Mouse (Mus musculus) ovary, postnatal 10 days (tissue): ENCODE data around the gene Pam.

Experiments used
- DNase-seq: peaks from one replicate; pipeline ENCODE4 v3.0.0; 2022; ENCODE audit warnings: low spot score

Pam gene

GRCm38 (mm10) chr1:98079640-98080039 lies 15.8 kb downstream of the Pam start:
- no peak for DNase-seq

GRCm38 (mm10) chr1:98078735-98079134 lies 16.7 kb downstream of the Pam start:
- no peak for DNase-seq

DNA sequence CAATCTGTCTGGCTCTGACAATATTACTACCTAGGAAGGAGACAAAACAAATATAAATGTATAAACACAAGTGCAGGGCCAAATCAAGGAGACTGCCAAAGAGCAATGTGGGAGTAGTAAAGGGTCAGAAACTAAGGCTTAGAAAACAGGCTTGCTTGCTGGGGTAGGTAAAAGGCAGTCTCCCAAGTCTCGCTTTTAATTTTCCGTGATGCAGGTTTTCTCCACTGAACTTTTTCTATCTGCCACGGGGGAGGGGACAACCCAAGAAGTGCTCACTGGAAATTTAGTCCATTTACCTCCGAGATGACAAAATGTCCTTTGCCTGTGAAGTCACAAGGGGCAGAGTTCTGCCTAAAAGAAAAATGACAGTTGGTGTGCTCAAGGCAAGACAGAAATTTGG lies 21.6 kb downstream of the Pam start:
- DNase-seq, result no peak

- no peak for DNase-seq
These were observed 22.3 kb downstream of the Pam start for GRCm38 (mm10) chr1:98073127-98073526.

GRCm38 (mm10) chr1:98072045-98072444 lies 23.4 kb downstream of the Pam start:
- DNase-seq, result no peak

DNA sequence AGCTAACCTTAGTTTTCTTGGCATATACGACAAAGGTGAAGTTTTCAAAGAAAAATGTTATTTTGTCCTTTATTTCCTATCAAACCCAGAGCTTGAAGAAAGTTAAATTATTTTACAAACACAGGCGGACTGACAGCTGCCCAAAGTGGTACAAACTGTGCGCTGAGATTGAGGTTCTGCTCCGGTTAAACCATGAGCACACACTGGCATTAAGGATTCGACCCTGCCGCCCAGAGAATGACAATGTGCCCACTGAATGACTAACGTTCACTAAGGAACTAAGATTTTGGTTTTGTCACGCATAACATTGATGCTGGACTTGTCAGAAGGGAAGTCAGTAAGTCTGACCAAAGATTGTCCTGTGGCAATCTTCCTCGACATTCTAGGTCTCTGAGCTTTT lies 24.0 kb downstream of the Pam start:
- DNase-seq, result no peak

GRCm38 (mm10) chr1:98070743-98071325 lies 24.6 kb downstream of the Pam start:
- DNase-seq, result no peak

DNA sequence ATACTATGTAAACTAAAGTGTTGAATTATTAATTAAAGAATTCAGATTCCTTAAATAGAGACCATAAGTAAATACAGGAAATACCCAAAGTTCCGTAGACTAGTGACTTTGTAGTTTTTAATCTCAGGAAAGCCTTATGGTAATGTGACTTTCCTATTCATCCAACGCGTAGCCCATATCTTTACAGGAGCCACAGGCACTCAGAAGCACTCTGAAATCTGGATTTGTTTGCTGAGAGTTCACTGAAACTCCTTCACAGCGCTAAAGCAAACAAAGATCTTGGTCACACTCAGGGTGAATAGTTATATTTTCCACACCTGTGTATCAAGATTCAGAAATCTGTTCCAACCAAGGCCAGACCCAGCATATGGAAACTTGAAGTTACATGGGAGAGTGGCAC lies 27.3 kb downstream of the Pam start:
- DNase-seq, result no peak

- DNase-seq, result no peak
These were observed 33.4 kb downstream of the Pam start for GRCm38 (mm10) chr1:98062074-98062473.

DNA sequence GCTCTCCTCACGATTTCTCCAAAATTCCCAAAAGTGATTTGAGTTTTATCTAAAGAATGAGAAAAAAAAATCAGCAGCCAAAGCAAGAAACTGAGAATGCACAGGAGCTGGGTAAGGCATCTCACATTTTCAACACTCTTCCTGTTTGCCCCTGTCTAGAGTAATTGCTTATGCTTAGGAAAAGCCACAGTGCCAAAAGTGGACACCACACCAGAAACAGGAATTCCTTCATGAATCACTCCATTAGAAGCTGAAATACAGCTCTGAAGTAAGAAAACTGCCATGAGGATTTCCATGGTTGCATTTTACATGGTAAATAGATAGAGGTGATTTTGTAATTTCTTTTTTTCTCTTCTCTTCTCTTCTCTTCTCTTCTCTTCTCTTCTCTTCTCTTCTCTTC lies 36.0 kb downstream of the Pam start:
- DNase-seq, result no peak

- DNase-seq, result no peak
These were observed 38.2 kb downstream of the Pam start for GRCm38 (mm10) chr1:98056996-98057945.

DNA sequence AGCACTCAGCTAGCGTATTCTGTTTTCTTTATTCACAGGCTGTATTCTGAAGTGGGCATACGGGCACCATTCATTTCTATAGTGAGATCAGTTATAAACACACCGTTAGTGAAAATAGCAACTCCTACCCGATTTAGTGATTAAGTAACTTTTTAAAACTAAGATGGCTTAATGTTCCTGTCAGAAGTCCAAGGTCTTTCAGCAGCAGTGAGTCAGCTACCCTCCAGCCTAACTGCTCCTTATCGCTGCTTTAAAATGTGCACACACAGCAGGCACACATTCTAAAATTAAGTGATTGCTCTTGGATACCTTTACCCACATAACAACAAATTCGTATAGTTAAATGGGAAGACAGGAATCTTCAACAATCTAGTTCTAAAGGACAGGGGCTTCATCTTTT lies 39.2 kb downstream of the Pam start:
- DNase-seq, result no peak

DNA sequence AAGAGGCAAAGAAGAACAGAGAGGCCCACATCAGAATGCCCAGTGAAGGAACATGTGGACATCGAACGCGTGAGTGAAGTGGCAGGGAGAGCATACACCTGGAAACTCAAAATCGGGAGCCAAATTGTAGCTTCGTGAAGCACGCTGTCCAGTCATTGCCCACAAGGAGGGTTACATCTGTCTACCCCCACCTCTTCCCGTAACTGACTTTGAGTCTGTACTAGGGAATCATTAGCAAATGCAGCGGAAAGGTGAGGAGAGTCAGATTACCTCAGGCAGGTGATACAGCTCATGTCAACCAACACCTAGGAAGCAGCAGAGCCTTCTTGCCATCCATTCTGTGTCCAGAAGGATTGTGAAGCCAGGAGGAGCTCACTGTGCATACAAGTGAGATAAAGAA lies 39.9 kb downstream of the Pam start:
- no peak for DNase-seq

DNA sequence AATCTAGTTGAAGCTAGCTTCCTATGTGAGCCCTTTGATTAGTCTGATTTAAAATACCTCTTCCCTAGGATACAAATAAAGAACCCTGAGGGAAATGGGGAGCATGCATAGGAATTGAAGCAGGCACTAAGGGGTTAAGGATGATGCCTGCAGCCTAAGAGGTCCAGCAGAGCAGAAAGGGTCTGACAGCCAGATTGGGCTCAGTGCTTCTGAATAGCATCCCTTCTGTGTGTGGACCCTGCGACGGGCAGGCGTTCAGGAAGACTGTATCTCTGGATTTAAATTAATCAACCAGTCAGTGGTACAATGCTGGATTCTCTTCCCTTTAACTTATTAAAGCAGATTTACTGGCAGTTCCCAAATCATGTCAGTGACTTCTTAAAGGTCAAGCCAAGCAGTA lies 41.5 kb downstream of the Pam start:
- no peak for DNase-seq

DNA sequence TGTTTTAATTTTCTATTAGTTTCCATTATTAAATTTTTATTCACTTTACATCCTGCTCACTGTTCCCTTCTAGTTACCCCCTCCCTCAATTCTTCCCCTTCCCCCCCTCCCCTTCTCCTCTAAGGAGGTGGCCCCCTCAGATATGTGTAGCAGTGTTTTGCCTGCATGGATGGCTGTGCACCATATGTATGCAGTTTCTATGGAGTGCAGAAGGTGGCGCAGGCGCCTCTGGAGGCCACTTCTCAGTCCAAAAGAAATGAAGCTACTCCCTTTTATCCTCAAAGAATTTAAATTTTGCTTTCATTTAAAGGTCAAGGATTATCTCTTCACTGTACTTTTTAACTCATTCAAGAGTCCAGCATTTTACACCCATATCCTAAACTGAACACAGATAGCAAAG lies 42.0 kb downstream of the Pam start:
- DNase-seq, result no peak

GRCm38 (mm10) chr1:98052775-98053174 lies 42.7 kb downstream of the Pam start:
- DNase-seq, result no peak

- no peak for DNase-seq
These were observed 44.4 kb downstream of the Pam start for GRCm38 (mm10) chr1:98051039-98051438.

- DNase-seq, result no peak
These were observed 45.7 kb downstream of the Pam start for GRCm38 (mm10) chr1:98049756-98050155.

GRCm38 (mm10) chr1:98048218-98048801 lies 47.1 kb downstream of the Pam start:
- no peak for DNase-seq

- no peak for DNase-seq
These were observed 47.9 kb downstream of the Pam start for GRCm38 (mm10) chr1:98047284-98048217.

DNA sequence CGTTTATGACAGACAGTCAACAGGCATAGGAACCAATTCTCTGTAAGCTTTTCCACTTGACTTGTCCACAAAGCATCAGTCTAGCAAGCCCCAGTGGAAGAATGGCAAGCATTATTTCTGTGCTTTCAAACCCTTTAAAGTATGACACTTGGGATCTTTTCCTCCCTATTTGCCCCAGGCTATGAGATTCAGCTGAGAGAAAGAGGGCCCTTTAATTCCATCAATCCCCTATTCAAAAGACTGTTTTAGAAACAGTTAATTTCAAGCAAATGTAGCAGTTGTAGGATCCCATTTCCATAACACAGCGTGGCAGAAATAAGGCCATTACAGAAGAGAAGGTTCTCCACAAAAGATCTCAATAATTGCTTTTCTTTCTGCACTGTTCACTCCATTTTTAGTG lies 53.0 kb downstream of the Pam start:
- DNase-seq, result no peak

DNA sequence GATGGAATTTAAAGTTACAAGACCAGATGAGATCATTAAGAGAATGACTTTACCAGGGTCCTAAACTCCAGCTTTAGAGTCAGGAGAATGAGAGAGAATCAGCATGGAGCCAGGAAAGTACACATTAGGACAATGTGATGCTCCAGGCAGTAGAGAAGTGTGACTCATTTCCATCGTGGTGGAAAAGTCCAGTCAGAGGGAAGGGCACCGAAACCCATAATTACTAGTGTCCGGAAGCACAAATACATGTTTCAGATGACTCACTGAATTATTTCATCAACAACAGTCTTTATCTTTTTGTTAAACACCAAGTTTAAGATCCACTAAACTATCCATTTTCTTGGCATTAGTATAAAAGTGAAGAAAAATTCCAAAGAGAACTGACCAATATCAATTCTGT lies 57.2 kb downstream of the Pam start:
- DNase-seq, result no peak
